Mouse (Mus musculus): ENCODE data around the gene Tmem94.

Gene Tmem94

GRCm38 (mm10) chr11:115819915-115820623 is 54.8 kb downstream of the Tmem94 start:
- in situ Hi-C loops (cut with MboI; ENCODE audit: low pct_unique_long_range_greater_than_20kb in 1 of 2, low sequenced_read_pairs in 2 of 2, unreplicated experiment in 1 of 2) = loop anchor here in 1 of 2 experiments (5.0 kb wide), 1 partner anchor 37 kb away; the partner anchor contains the start of gene Myo15b

DNA sequence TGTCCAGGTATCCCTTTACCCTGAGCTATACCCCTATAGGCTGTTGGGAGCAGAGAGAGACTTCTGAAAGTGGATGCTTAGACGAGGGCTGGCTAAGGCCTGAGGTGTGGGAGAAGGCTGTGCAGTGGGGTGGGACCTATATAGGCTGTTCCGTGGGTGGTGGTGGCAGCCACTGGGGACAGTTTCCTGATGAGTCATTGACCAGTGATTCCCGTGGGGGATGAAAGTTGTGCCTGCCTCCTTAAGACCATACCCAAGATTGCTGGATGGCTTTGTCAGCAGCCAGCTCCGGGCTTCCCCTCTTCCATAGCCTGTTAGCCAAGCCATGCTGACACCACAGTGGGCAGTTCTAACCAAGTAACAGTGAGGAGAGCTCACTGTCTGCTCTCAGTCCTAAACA is 55.8 kb downstream of the Tmem94 start:
- in situ Hi-C loops (cut with MboI; ENCODE audit: low pct_unique_long_range_greater_than_20kb in 1 of 2, low sequenced_read_pairs in 2 of 2, unreplicated experiment in 1 of 2) = loop anchor here in 1 of 2 experiments (5.0 kb wide), 1 partner anchor 36 kb away; the partner anchor contains the start of gene Myo15b

- in situ Hi-C loops (cut with MboI; ENCODE audit: low pct_unique_long_range_greater_than_20kb in 1 of 2, low sequenced_read_pairs in 2 of 2, unreplicated experiment in 1 of 2) = loop anchor here in 1 of 2 experiments (5.0 kb wide), 1 partner anchor 33 kb away; the partner anchor contains the start of gene Myo15b
Observed at GRCm38 (mm10) chr11:115823774-115824740, 58.8 kb downstream of the Tmem94 start, which contains the start of gene Llgl2. Llgl2 (plus strand) TSS chr11:115824049.

DNA sequence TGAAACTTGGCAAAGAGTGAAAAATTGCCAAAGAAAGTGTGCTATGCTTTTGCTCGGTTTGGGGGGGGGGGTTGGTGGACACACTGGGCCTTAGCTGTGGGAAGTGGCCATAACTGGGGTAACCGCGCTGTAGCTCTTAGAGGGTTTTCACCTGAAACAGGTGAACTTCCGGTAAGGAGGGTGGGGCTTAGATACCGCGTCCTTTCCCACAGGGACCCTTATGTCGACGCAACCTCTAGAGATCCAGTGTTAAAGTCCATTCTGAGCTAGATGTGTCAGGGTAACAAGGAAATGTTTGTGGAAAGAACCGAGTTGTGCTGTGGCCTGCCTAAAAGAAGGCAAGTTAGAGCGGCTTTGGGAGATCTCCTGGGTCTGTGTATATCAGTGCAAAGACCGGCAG is 59.6 kb downstream of the Tmem94 start:
- in situ Hi-C loops (cut with MboI; ENCODE audit: low pct_unique_long_range_greater_than_20kb in 1 of 2, low sequenced_read_pairs in 2 of 2, unreplicated experiment in 1 of 2) = loop anchor here in 1 of 2 experiments (5.0 kb wide), 1 partner anchor 32 kb away; the partner anchor contains the start of gene Myo15b

DNA sequence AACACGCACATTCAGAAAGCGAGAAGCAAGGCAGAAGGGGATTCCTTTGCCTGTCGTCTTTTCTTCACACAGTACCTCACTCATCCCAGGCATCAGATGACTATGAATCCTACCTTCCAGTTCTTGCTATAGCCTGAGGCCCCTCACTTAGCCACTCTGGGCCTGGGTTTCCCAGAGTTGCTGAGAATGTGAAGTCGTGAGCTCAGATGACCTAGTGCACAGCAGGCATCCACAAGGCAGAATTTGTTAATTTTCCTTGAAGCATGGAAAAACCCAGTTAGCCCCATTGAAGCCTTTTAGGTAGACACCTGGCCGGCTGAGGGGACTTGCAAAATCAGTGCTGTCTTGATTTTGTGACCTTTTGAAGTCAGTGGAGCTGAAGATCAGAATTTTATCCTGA is 61.3 kb downstream of the Tmem94 start:
- in situ Hi-C loops (cut with MboI; ENCODE audit: low pct_unique_long_range_greater_than_20kb in 1 of 2, low sequenced_read_pairs in 2 of 2, unreplicated experiment in 1 of 2) = no loop called here

GRCm38 (mm10) chr11:115827624-115828023 is 62.4 kb downstream of the Tmem94 start:
- in situ Hi-C loops (cut with MboI; ENCODE audit: low pct_unique_long_range_greater_than_20kb in 1 of 2, low sequenced_read_pairs in 2 of 2, unreplicated experiment in 1 of 2) = no loop called here

- in situ Hi-C loops (cut with MboI; ENCODE audit: low pct_unique_long_range_greater_than_20kb in 1 of 2, low sequenced_read_pairs in 2 of 2, unreplicated experiment in 1 of 2) = no loop called here
Observed at GRCm38 (mm10) chr11:115829036-115829435, 63.8 kb downstream of the Tmem94 start.

GRCm38 (mm10) chr11:115830550-115831325 is 65.5 kb downstream of the Tmem94 start:
- in situ Hi-C loops (cut with MboI; ENCODE audit: low pct_unique_long_range_greater_than_20kb in 1 of 2, low sequenced_read_pairs in 2 of 2, unreplicated experiment in 1 of 2) = no loop called here

DNA sequence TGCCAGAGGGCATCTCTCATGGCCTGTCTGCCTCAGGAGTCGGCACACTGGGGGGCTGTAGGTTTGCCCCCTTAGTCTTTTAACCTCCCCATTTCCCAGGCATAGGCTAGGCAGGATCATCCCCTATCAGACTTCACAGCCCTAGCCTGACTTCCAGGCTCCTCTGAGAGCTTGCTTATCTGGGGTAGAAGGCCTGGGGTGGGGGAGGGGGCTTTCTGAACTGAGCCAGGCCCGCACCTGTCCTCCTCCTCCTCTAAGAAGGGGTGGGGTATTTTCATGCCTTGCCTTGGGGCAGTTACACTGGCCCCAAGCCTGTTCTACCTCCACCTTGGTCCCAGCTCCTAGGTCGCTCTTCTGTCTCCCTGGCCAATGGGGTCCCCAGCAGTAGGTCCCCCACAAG is 66.3 kb downstream of the Tmem94 start:
- in situ Hi-C loops (cut with MboI; ENCODE audit: low pct_unique_long_range_greater_than_20kb in 1 of 2, low sequenced_read_pairs in 2 of 2, unreplicated experiment in 1 of 2) = no loop called here

GRCm38 (mm10) chr11:115832064-115832463 is 66.8 kb downstream of the Tmem94 start:
- in situ Hi-C loops (cut with MboI; ENCODE audit: low pct_unique_long_range_greater_than_20kb in 1 of 2, low sequenced_read_pairs in 2 of 2, unreplicated experiment in 1 of 2) = no loop called here

- in situ Hi-C loops (cut with MboI; ENCODE audit: low pct_unique_long_range_greater_than_20kb in 1 of 2, low sequenced_read_pairs in 2 of 2, unreplicated experiment in 1 of 2) = no loop called here
Observed at GRCm38 (mm10) chr11:115832523-115832922, 67.3 kb downstream of the Tmem94 start.

DNA sequence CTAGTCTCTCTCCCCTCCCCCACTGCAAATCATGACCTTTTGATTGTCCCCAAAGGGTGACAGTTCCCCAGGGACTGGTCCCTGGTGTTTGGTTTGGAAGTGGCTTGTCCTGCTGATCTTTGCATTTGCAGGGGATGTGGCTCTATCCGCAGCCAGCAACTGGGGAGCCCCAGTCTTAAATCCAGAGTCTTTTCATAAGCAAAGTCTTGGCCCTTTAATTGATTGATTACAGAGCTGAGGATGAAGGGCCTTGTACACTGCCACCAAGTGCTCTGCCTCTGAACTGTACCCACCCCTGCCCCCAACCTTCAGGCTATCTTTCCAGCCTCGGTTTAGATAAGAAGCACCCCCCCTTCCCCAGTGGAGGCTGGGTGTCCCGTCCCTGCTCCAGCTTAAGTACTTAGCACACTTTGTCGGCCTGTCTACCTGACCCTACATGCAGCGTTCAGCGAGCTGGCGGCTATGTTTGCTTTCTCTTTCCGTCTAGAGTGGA is 67.8 kb downstream of the Tmem94 start:
- in situ Hi-C loops (cut with MboI; ENCODE audit: low pct_unique_long_range_greater_than_20kb in 1 of 2, low sequenced_read_pairs in 2 of 2, unreplicated experiment in 1 of 2) = no loop called here

DNA sequence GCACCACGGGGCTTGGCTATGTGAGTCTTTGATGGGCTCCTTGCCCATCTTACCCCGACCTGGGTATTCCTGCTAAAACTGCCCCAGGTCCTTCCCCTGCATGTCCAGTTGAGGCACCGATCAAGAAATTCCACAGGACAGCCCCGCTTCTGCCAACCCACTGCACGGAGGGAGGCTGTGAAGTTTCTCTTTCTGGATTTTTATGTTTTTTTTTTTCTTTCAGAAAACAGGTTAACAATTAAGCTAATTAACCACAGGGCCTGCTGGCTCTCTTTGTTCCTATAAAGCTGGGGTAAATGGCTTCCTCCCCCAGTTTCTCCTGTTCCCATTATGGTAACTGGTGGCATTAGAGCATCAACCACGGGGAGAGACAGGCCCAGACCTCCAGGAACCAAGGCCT is 68.8 kb downstream of the Tmem94 start:
- in situ Hi-C loops (cut with MboI; ENCODE audit: low pct_unique_long_range_greater_than_20kb in 1 of 2, low sequenced_read_pairs in 2 of 2, unreplicated experiment in 1 of 2) = no loop called here

- in situ Hi-C loops (cut with MboI; ENCODE audit: low pct_unique_long_range_greater_than_20kb in 1 of 2, low sequenced_read_pairs in 2 of 2, unreplicated experiment in 1 of 2) = no loop called here
Observed at GRCm38 (mm10) chr11:115836656-115837395, 71.6 kb downstream of the Tmem94 start.

DNA sequence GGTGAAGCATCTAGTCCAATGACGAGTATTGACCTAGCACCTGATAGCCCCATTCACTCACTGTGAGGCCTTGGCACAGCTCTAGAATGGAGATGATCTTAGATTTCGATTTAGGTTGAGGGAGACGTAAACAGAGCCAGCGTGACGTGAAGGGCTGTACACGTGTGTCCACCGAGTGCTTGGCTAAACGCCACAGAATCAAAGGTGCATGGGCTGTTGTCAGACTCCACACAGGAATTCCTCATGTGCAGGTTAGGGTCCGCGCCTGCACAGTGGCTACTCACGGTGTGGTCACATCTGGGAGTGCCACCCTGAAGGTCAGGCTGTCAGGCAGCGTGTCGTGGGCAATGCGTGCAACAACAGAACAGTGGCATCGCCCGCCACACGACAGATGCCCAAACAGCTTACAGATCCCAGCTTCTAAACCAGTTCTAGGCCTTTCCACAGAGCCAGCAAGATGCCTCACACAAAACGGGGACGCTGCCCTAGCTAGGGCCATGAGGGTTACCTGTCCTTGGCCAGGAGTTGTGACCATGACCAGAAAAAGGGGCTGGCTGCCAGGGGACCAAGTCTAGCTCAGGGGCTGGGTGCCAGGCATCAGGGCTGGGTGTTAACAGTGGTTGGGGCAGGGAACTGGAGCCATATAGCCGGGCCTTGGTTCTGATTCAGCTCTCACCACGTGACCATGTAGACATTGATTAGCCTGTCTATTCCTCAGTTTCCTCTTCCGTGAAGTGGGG is 72.5 kb downstream of the Tmem94 start:
- in situ Hi-C loops (cut with MboI; ENCODE audit: low pct_unique_long_range_greater_than_20kb in 1 of 2, low sequenced_read_pairs in 2 of 2, unreplicated experiment in 1 of 2) = no loop called here

DNA sequence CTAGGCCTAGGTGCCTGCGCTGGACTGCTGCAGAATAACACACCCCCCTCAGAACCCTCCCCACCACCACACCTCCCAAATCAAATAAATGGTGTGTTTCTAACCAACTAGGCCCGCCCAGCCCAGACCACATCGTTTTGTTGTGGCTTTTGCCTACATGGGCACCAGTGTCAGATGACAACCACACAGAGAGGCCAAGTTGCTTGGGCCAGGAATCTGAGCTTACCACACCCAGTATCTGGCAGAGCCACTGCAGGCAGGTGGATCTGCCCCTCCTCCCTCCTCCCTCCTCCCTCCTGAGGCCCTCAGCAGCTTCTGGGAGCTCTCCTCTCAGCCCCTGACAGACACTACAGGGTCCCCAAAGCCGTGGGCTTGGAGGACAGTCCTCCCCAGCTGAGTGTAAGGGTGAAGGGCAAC is 73.7 kb downstream of the Tmem94 start:
- in situ Hi-C loops (cut with MboI; ENCODE audit: low pct_unique_long_range_greater_than_20kb in 1 of 2, low sequenced_read_pairs in 2 of 2, unreplicated experiment in 1 of 2) = no loop called here

- in situ Hi-C loops (cut with MboI; ENCODE audit: low pct_unique_long_range_greater_than_20kb in 1 of 2, low sequenced_read_pairs in 2 of 2, unreplicated experiment in 1 of 2) = no loop called here
Observed at GRCm38 (mm10) chr11:115839732-115840131, 74.5 kb downstream of the Tmem94 start.
